Mouse (Mus musculus) midbrain, postnatal 0 days (tissue): ENCODE results near the gene Cdan1. TPM values are rescaled to one million over a fixed set of nuclear protein-coding genes. Genes with fewer than 3 reads are reported as not detected.

Experiments
- ATAC-seq: fragments of 200-750 bp; cut with Nextera tagmentation; 2 replicates; pipeline ENCODE4 v1.8.0; 2017; ENCODE audit warnings: moderate number of reproducible peaks, mild to moderate bottlenecking, moderate TSS enrichment, moderate library complexity; ENCODE audit not compliant: low FRiP score
- DNase-seq: peaks from one replicate; pipeline ENCODE4 v3.0.0-alpha.2; 2015; ENCODE audit warnings: low spot score
- H3K27ac ChIP-seq: fragments of 300-500 bp; sonication (generic); 2 replicates; pipeline ENCODE4 v1.5.1; 2014; ENCODE audit warnings: low read depth, mild to moderate bottlenecking, low read length, mixed read lengths
- H3K27me3 ChIP-seq: fragments of 300-500 bp; sonication (generic); 2 replicates; pipeline ENCODE4 v1.6.1; 2014; ENCODE audit warnings: low read length, control low read depth, mixed read lengths; ENCODE audit not compliant: insufficient read depth
- H3K36me3 ChIP-seq: fragments of 300-500 bp; sonication (generic); 2 replicates; pipeline ENCODE4 v1.6.1; 2014; ENCODE audit warnings: low read length, control low read depth, mixed read lengths; ENCODE audit not compliant: insufficient read depth
- H3K4me1 ChIP-seq: fragments of 300-500 bp; sonication (generic); 2 replicates; pipeline ENCODE4 v1.6.1; 2014; ENCODE audit warnings: mild to moderate bottlenecking, control low read depth, antibody characterized with exemption, low read length, mixed read lengths; ENCODE audit not compliant: insufficient read depth
- H3K4me2 ChIP-seq: fragments of 300-500 bp; sonication (generic); 2 replicates; pipeline ENCODE4 v1.6.1; 2014; ENCODE audit warnings: low read depth, mild to moderate bottlenecking, low read length, mixed read lengths; ENCODE audit not compliant: poor library complexity, severe bottlenecking
- H3K4me3 ChIP-seq: fragments of 300-500 bp; sonication (generic); 2 replicates; pipeline ENCODE4 v1.5.1; 2014; ENCODE audit warnings: low read depth, mild to moderate bottlenecking, low read length, moderate library complexity
- H3K9ac ChIP-seq: fragments of 300-500 bp; sonication (generic); replicated peaks from 2 replicates; pipeline ENCODE4 v1.6.1; 2014; ENCODE audit warnings: mild to moderate bottlenecking, low read length, moderate library complexity, mixed read lengths; ENCODE audit not compliant: poor library complexity, severe bottlenecking
- H3K9me3 ChIP-seq: fragments of 300-500 bp; sonication (generic); 2 replicates; pipeline ENCODE4 v1.6.1; 2016; ENCODE audit warnings: low read length, control low read depth
- CTCF ChIP-seq: IDR thresholded peaks from 2 replicates; pipeline ENCODE4 v1.5.1; 2016; ENCODE audit warnings: antibody characterized with exemption, mild to moderate bottlenecking
- WGBS: fragments of 180-500 bp; shearing (Covaris S2); extraction: QIAGEN DNeasy Blood & Tissue Kit; methylation state at CpG from one replicate; pipeline ENCODE4 v1.1.7; 2014; 5-methylcytosine and 5-hydroxymethylcytosine counted together
- polyA plus RNA-seq: library from polyadenylated mRNA; unstranded; fragments of >200 nt; fragmentation: Nextera tagmentation; extraction: Ambion mirVana; gene quantifications from 2 replicates; pipeline ENCODE4 v1.2.1, GENCODE M21; 2015
- total RNA-seq: library from RNA; depleted of rRNA; stranded (reverse); fragments of >200 nt; gene quantifications from 2 replicates; pipeline ENCODE4 v1.2.3, GENCODE M21; 2014; rRNA removed

The Cdan1 gene
- total and polyA plus RNA-seq, 2 experiments from 2014 or later: 6.3 to 26.6 TPM

- no peak overlapping the region for H3K4me2 ChIP-seq
- peak; percentile 44 for DNase-seq
- no peak overlapping the region for H3K27ac ChIP-seq
- H3K27me3 ChIP-seq: no peaks in the 10 kb centered on the region
- H3K36me3 ChIP-seq: 0 out of 2 replicates have a peak, but pooled peaks cover 5% of the 10 kb centered on the region
- no peak overlapping the region for H3K9ac ChIP-seq
- H3K4me3 ChIP-seq: no peak overlapping the region
- WGBS: 78% methylated on average over 2 of the region's 2 CpGs
- no peak for ATAC-seq
- TF ChIP-seq CTCF: peak; percentile 73
- H3K4me1 ChIP-seq: no peaks in the 10 kb centered on the region
- H3K9me3 ChIP-seq: no peaks in the 10 kb centered on the region
These were observed 179.7 kb downstream of the Cdan1 start for GRCm38 (mm10) chr2:120670253-120670652.

DNA sequence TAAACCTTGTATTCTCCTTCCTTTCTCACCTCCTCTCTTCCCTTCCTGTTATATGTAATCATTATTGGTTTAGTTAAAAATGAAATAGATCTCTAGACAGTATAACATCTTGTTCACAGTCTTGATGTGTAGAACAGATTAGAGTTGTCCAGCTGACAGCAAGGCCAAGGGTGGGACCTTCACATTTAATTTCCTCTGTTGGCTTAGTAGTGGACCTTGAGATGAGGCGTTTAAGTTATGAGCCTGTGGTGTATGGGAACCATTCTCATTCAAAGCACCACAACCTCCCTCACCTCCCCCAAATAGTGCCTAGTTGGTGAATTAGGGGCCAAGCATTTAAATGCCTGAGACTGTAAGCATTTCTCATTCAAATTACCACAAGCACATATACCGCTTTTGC is 182.5 kb downstream of the Cdan1 start:
- no peak overlapping the region for H3K9ac ChIP-seq
- ATAC-seq: no peak
- H3K4me2 ChIP-seq: no peak overlapping the region
- H3K27ac ChIP-seq: no peak overlapping the region
- no peak overlapping the region for H3K4me3 ChIP-seq
- 88% methylated on average over 2 of the region's 2 CpGs for whole genome bisulfite sequencing
- H3K4me1 ChIP-seq: no peaks in the 10 kb centered on the region
- no peaks in the 10 kb centered on the region for H3K27me3 ChIP-seq
- no peak for DNase-seq
- H3K36me3 ChIP-seq: no peaks in the 10 kb centered on the region
- H3K9me3 ChIP-seq: no peaks in the 10 kb centered on the region
- no peak for TF ChIP-seq CTCF

Other genes starting within 250 kb of the Cdan1 start
- 24.8 and 34.7 TPM in 2 replicates for gene Haus2, start 240.7 kb downstream of the Cdan1 start, total RNA-seq
- gene Haus2, start 240.7 kb downstream of the Cdan1 start, polyA plus RNA-seq: 29.3 and 32.2 TPM in 2 replicates
- gene Lrrc57, start 240.6 kb downstream of the Cdan1 start, total RNA-seq: 30.3 and 44.9 TPM in 2 replicates
- gene Lrrc57, start 240.6 kb downstream of the Cdan1 start, polyA plus RNA-seq: 22.4 and 22.7 TPM in 2 replicates
- gene Stard9, start 221.0 kb downstream of the Cdan1 start, total RNA-seq: 10.6 and 11.4 TPM in 2 replicates
- 1.6 and 2.4 TPM in 2 replicates for gene Stard9, start 221.0 kb downstream of the Cdan1 start, polyA plus RNA-seq
- 65.3 and 85.9 TPM in 2 replicates for gene Ttbk2, start 476 bp upstream of the Cdan1 start, total RNA-seq
- gene Ttbk2, start 476 bp upstream of the Cdan1 start, polyA plus RNA-seq: 7.4 and 8.7 TPM in 2 replicates
- gene Ubr1, start 120.6 kb upstream of the Cdan1 start, total RNA-seq: 31.0 and 34.0 TPM in 2 replicates
- 24.5 and 28.0 TPM in 2 replicates for gene Ubr1, start 120.6 kb upstream of the Cdan1 start, polyA plus RNA-seq
- 20.9 and 21.5 TPM in 2 replicates for gene Tmem62, start 126.9 kb upstream of the Cdan1 start, total RNA-seq
- 14.3 and 14.5 TPM in 2 replicates for gene Tmem62, start 126.9 kb upstream of the Cdan1 start, polyA plus RNA-seq
- 51.9 and 65.7 TPM in 2 replicates for gene Ccndbp1, start 158.3 kb upstream of the Cdan1 start, total RNA-seq
- 77.8 and 79.7 TPM in 2 replicates for gene Ccndbp1, start 158.3 kb upstream of the Cdan1 start, polyA plus RNA-seq
- gene Epb42, start 186.9 kb upstream of the Cdan1 start, total RNA-seq: not detected in 2 replicates
- gene Epb42, start 186.9 kb upstream of the Cdan1 start, polyA plus RNA-seq: 0.12 TPM in 1 of 2 replicates, not detected in the other
- 0.14 and 0.44 TPM in 2 replicates for gene Tgm5, start 235.7 kb upstream of the Cdan1 start, total RNA-seq
- 0.11 and 0.32 TPM in 2 replicates for gene Tgm5, start 235.7 kb upstream of the Cdan1 start, polyA plus RNA-seq